ENCODE assay signal across 8 mouse cellular contexts in genomic region chr12:72976172-72976571, GRCm38 (mm10). TPM values are rescaled to one million over a fixed set of nuclear protein-coding genes. Genes with fewer than 3 reads are reported as not detected.
A peak's percentile ranks its signal among the peaks of the same experiment; 100 is the strongest.
DNase-seq lines count a peak whose midpoint lies in the region; ATAC-seq lines count a peak whose summit lies in the region.

No protein-coding gene starts in this region.

- H3K4me1 ChIP-seq in kidney, embryonic 14.5 days (ENCODE audit: control insufficient read depth, insufficient read depth, low read length), result no peaks in the 10 kb centered on the region
- H3K4me1 ChIP-seq in embryonic facial prominence, embryonic 13.5 days, result peaks cover 25% of the 10 kb centered on the region
- H3K4me1 ChIP-seq in intestine, embryonic 14.5 days (replicated peaks; ENCODE audit: control insufficient read depth, insufficient read depth, low read length), result no peaks in the 10 kb centered on the region
- peaks cover 2% of the 10 kb centered on the region; the same call in 1 of the 2 replicates for H3K4me1 ChIP-seq in midbrain, embryonic 16.5 days (ENCODE audit: control insufficient read depth, insufficient read depth, low read length)

- H3K27me3 ChIP-seq in kidney, embryonic 14.5 days (ENCODE audit: control insufficient read depth, insufficient read depth, low read length), result no peaks in the 10 kb centered on the region
- H3K27me3 ChIP-seq in embryonic facial prominence, embryonic 13.5 days, result no peaks in the 10 kb centered on the region
- no peaks in the 10 kb centered on the region for H3K27me3 ChIP-seq in intestine, embryonic 14.5 days (replicated peaks; ENCODE audit: control insufficient read depth, insufficient read depth, low read length)
- H3K27me3 ChIP-seq in midbrain, embryonic 16.5 days (ENCODE audit: control insufficient read depth, insufficient read depth, low read depth, low read length), result peaks cover 36% of the 10 kb centered on the region

- H3K9ac ChIP-seq in kidney, embryonic 14.5 days (ENCODE audit: low read depth, low read length), result no peak overlapping the region
- peak overlapping the region; percentile 51; the same call in 1 of the 2 replicates for H3K9ac ChIP-seq in embryonic facial prominence, embryonic 13.5 days
- no peak overlapping the region for H3K9ac ChIP-seq in intestine, embryonic 14.5 days (ENCODE audit: low read length)
- H3K9ac ChIP-seq in midbrain, embryonic 16.5 days (ENCODE audit: low read depth, low read length), result 0 out of 2 replicates have a peak overlapping the region, but pooled peaks have one; percentile 15

- DNase-seq in kidney, postnatal 4 days, result no peak
- DNase-seq in intestine, embryonic 14.5 days (ENCODE audit: low spot score), result peak; percentile 51
- DNase-seq in frontal cortex, postnatal 36 days (ENCODE audit: low spot score in 2 of 2), result no peak
- DNase-seq in thymus, adult 18-20 months, result no peak
- DNase-seq in layer of hippocampus, postnatal 25 days (ENCODE audit: extremely low spot score in 1 of 2, low spot score in 1 of 2), result no peak

- no peaks in the 10 kb centered on the region for H3K9me3 ChIP-seq in kidney, embryonic 14.5 days (ENCODE audit: control insufficient read depth, low read length)
- H3K9me3 ChIP-seq in embryonic facial prominence, embryonic 13.5 days, result no peaks in the 10 kb centered on the region
- H3K9me3 ChIP-seq in intestine, embryonic 14.5 days (ENCODE audit: control insufficient read depth, low read length), result no peaks in the 10 kb centered on the region
- H3K9me3 ChIP-seq in midbrain, embryonic 16.5 days (replicated peaks; ENCODE audit: control insufficient read depth, low read length, poor library complexity, severe bottlenecking), result no peaks in the 10 kb centered on the region

- H3K4me3 ChIP-seq in kidney, embryonic 14.5 days (ENCODE audit: low read length), result peak overlapping the region; percentile 9; the same call in 1 of the 2 replicates
- peak overlapping the region; percentile 32 for H3K4me3 ChIP-seq in embryonic facial prominence, embryonic 13.5 days
- peak overlapping the region; percentile 25 for H3K4me3 ChIP-seq in intestine, embryonic 14.5 days (ENCODE audit: low read depth, low read length)
- H3K4me3 ChIP-seq in midbrain, embryonic 16.5 days (ENCODE audit: low read depth, low read length), result no peak overlapping the region

- no peak overlapping the region for H3K27ac ChIP-seq in kidney, embryonic 14.5 days (ENCODE audit: low read depth, low read length)
- no peak overlapping the region for H3K27ac ChIP-seq in embryonic facial prominence, embryonic 13.5 days
- no peak overlapping the region for H3K27ac ChIP-seq in intestine, embryonic 14.5 days (ENCODE audit: low read depth)
- no peak overlapping the region for H3K27ac ChIP-seq in midbrain, embryonic 16.5 days (ENCODE audit: low read length)

- no peaks in the 10 kb centered on the region for H3K36me3 ChIP-seq in kidney, embryonic 14.5 days (ENCODE audit: control insufficient read depth, insufficient read depth, low read length)
- no peaks in the 10 kb centered on the region for H3K36me3 ChIP-seq in embryonic facial prominence, embryonic 13.5 days
- H3K36me3 ChIP-seq in intestine, embryonic 14.5 days (ENCODE audit: control insufficient read depth, insufficient read depth, low read length), result no peaks in the 10 kb centered on the region
- H3K36me3 ChIP-seq in midbrain, embryonic 16.5 days (ENCODE audit: control insufficient read depth, insufficient read depth, low read length), result no peaks in the 10 kb centered on the region

- no peak for ATAC-seq in kidney, embryonic 14.5 days (ENCODE audit: low FRiP score, low TSS enrichment)
- ATAC-seq in embryonic facial prominence, embryonic 13.5 days (ENCODE audit: insufficient number of reproducible peaks, insufficient read depth, low FRiP score, low TSS enrichment, low read depth), result no peak
- no peak for ATAC-seq in intestine, embryonic 14.5 days (replicated peaks; ENCODE audit: low FRiP score, low TSS enrichment, low read depth)
- ATAC-seq in midbrain, embryonic 16.5 days, result no peak

- WGBS in kidney, embryonic 14.5 days, result 4% methylated on average over 7 of the region's 7 CpGs
- 6% methylated on average over 7 of the region's 7 CpGs for WGBS in embryonic facial prominence, embryonic 13.5 days
- WGBS in intestine, embryonic 14.5 days, result 2% methylated on average over 7 of the region's 7 CpGs
- 5% methylated on average over 7 of the region's 7 CpGs for WGBS in midbrain, embryonic 16.5 days

- H3K4me2 ChIP-seq in kidney, embryonic 14.5 days (replicated peaks; ENCODE audit: low read depth, low read length), result peak overlapping the region; percentile 43
- H3K4me2 ChIP-seq in embryonic facial prominence, embryonic 13.5 days, result peak overlapping the region; percentile 60
- H3K4me2 ChIP-seq in intestine, embryonic 14.5 days (ENCODE audit: low read length), result peak overlapping the region; percentile 52
- H3K4me2 ChIP-seq in midbrain, embryonic 16.5 days (ENCODE audit: low read length), result peak overlapping the region; percentile 42

RNA-seq across cellular contexts. Expression of gene 4930447C04Rik, which starts 35.6 kb away (rescaled TPM):
- polyA plus RNA-seq in kidney, embryonic 14.5 days (2014; fragmentation: Nextera tagmentation; extraction: Ambion mirVana), result 1.5 and 2.3 TPM in 2 replicates
- polyA plus RNA-seq in embryonic facial prominence, embryonic 13.5 days (2015; fragmentation: Nextera tagmentation; extraction: Ambion mirVana), result 9.0 and 9.8 TPM in 2 replicates
- polyA plus RNA-seq in intestine, embryonic 14.5 days (2014; fragmentation: Nextera tagmentation; extraction: Ambion mirVana), result 1.0 and 2.0 TPM in 2 replicates
- polyA plus RNA-seq in midbrain, embryonic 16.5 days (2015; fragmentation: Nextera tagmentation; extraction: Ambion mirVana), result 5.0 and 6.1 TPM in 2 replicates
- 1 to 10 TPM; 4.9 to 6.9 TPM for total RNA-seq in layer of hippocampus, postnatal 25 days (2021)

RNA-seq across cellular contexts. Expression of gene Six6, which starts 36.5 kb away (rescaled TPM):
- not detected in 2 replicates for polyA plus RNA-seq in kidney, embryonic 14.5 days (2014; fragmentation: Nextera tagmentation; extraction: Ambion mirVana)
- polyA plus RNA-seq in embryonic facial prominence, embryonic 13.5 days (2015; fragmentation: Nextera tagmentation; extraction: Ambion mirVana), result 0.06 TPM in 1 of 2 replicates, not detected in the other
- not detected in 2 replicates for polyA plus RNA-seq in intestine, embryonic 14.5 days (2014; fragmentation: Nextera tagmentation; extraction: Ambion mirVana)
- 0.85 and 2.1 TPM in 2 replicates for polyA plus RNA-seq in midbrain, embryonic 16.5 days (2015; fragmentation: Nextera tagmentation; extraction: Ambion mirVana)
- total RNA-seq in layer of hippocampus, postnatal 25 days (2021), result not detected

Comparison
In these comparisons a context has a peak if more than half of its experiments do, and no peak if none do; other contexts are left out.
1. H3K9ac ChIP-seq: peak in embryonic facial prominence, embryonic 13.5 days (single experiment) and midbrain, embryonic 16.5 days (single experiment); none in kidney, embryonic 14.5 days (single experiment) and intestine, embryonic 14.5 days (single experiment).
2. Peak in every context shown above with its lines, with median percentiles within 50 percentile points of each other: H3K4me2 ChIP-seq.